Mouse (Mus musculus): Measurements from ENCODE around the gene Cntnap4.

DNA sequence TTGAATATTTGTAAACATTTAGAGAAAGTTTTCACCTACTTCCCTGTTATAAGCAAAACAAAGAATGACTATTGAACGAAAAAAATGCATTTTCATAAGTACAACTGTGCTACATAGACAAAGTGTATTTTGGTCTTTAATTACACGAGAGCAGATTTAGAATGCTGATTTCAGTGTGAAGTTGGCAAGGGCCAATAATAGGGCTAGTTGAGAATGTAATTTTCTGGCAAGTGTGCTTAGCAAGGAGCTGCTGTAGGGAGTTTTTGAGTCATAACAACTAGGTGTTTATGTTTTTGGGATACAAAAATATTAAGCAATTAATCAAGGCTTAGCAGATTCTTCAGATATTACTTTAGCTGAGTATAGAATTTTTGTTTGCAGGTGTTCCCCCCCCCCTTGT, 271.2 kb downstream of the Cntnap4 start:
- TF ChIP-seq EP300 (IDR thresholded peaks at IDR 0.05; ENCODE audit: insufficient read depth, low read depth, low read length): no peak
- TF ChIP-seq CTCF (IDR thresholded peaks at IDR 0.05; ENCODE audit: low read depth, low read length): no peak
